Comparison of ENCODE assay signal across 17 mouse cellular contexts in the genomic region with DNA sequence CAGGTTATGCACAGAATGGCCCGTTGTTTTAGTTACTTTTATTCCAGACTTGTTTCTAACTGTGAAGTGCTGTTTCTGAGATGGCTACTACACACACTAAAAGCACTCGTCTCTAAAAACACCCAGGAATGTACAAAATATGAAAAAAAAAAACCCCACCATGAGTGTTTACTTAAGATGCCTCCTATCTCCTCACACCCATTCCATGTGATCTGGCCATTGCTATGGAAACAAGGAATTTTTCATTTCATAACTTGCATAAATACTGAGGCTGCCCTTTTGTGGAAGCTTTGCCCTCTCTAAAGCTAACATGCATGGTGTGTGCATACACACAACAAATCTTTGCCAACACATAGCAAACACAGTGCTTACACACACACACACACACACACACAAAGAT.
"Had no signal": no experiment of that assay in that cellular context is flagged by ENCODE, and none has a peak within 500 bp of the region (broad histone marks: within the 10 kb centered on the region; RNA-seq: fewer than 3 reads in every experiment).

No protein-coding gene starts in this region.

- H3K9ac ChIP-seq: limb, embryonic 12.5 days; liver, embryonic 15.5 days; midbrain, embryonic 12.5 days; neural tube, embryonic 13.5 days had no signal

- ATAC-seq: hindbrain, postnatal 0 days; intestine, postnatal 0 days; midbrain, embryonic 16.5 days had no signal

- H3K27me3 ChIP-seq: liver, embryonic 15.5 days; midbrain, embryonic 12.5 days; neural tube, embryonic 13.5 days had no signal

- H3K4me2 ChIP-seq: limb, embryonic 12.5 days; liver, embryonic 15.5 days; midbrain, embryonic 12.5 days; neural tube, embryonic 13.5 days had no signal

- H3K27ac ChIP-seq: hindbrain, postnatal 0 days; limb, embryonic 12.5 days; liver, embryonic 15.5 days; midbrain, embryonic 12.5 days; neural tube, embryonic 13.5 days had no signal

- H3K4me1 ChIP-seq: liver, embryonic 15.5 days; midbrain, embryonic 12.5 days had no signal

- DNase-seq: kidney, adult 8-10 months; kidney, postnatal 25 days; layer of hippocampus, adult 9-11 months; layer of hippocampus, postnatal 36 days; liver; retina, postnatal 1 day; right cerebral cortex, postnatal 4 days; spleen, adult 18-20 months; thymus, adult 2 months; thymus, postnatal 25 days had no signal

- H3K36me3 ChIP-seq: limb, embryonic 12.5 days; liver, embryonic 15.5 days; midbrain, embryonic 12.5 days; neural tube, embryonic 13.5 days had no signal

- H3K9me3 ChIP-seq: limb, embryonic 12.5 days; liver, embryonic 15.5 days; midbrain, embryonic 12.5 days; neural tube, embryonic 13.5 days had no signal

- H3K4me3 ChIP-seq: limb, embryonic 12.5 days; liver, embryonic 15.5 days; midbrain, embryonic 12.5 days; neural tube, embryonic 13.5 days had no signal
